Mouse (Mus musculus): ENCODE data around the gene Cd27.
A peak's percentile ranks its signal among the peaks of the same experiment; 100 is the strongest.
"Not testable (repeated sequence)": the region's sequence is repeated elsewhere in the genome, so short reads cannot be mapped to it uniquely, and the experiment has no call there.

The Cd27 gene

GRCm38 (mm10) chr6:125236782-125237181 is at the start of gene Cd27:
Gene Cd27, minus strand, starts transcription at chr6:125237010.
- DNase-seq = no peak

GRCm38 (mm10) chr6:125285890-125286289 is 49.1 kb upstream of the Cd27 start, which contains the start of gene Tuba3a:
Gene Tuba3a, minus strand, starts transcription at chr6:125286042.
- no peak for DNase-seq

- no peak for DNase-seq
These were observed 47.9 kb upstream of the Cd27 start for GRCm38 (mm10) chr6:125284751-125285150.

- DNase-seq = no peak
These were observed 47.4 kb upstream of the Cd27 start for GRCm38 (mm10) chr6:125284250-125284649.

GRCm38 (mm10) chr6:125282721-125283120 is 45.9 kb upstream of the Cd27 start:
- not testable (repeated sequence) for DNase-seq

GRCm38 (mm10) chr6:125279729-125280128 is 42.9 kb upstream of the Cd27 start:
- no peak for DNase-seq

GRCm38 (mm10) chr6:125274841-125275563 is 38.2 kb upstream of the Cd27 start:
- peak; percentile 50 for DNase-seq

- no peak for DNase-seq
These were observed 35.5 kb upstream of the Cd27 start for GRCm38 (mm10) chr6:125272228-125272785.

GRCm38 (mm10) chr6:125271455-125272227 is 34.8 kb upstream of the Cd27 start:
- peak; percentile 91 for DNase-seq

- DNase-seq = no peak
These were observed 32.0 kb upstream of the Cd27 start for GRCm38 (mm10) chr6:125268799-125269198.

- no peak for DNase-seq
These were observed 30.7 kb upstream of the Cd27 start for GRCm38 (mm10) chr6:125267469-125267868.

- DNase-seq = not testable (repeated sequence)
These were observed 29.8 kb upstream of the Cd27 start for GRCm38 (mm10) chr6:125266600-125266999.

- no peak for DNase-seq
These were observed 29.3 kb upstream of the Cd27 start for GRCm38 (mm10) chr6:125266091-125266490.

GRCm38 (mm10) chr6:125265239-125265638 is 28.4 kb upstream of the Cd27 start:
- no peak for DNase-seq

GRCm38 (mm10) chr6:125264219-125264618 is 27.4 kb upstream of the Cd27 start:
- DNase-seq = no peak

GRCm38 (mm10) chr6:125260006-125260555 is 23.3 kb upstream of the Cd27 start:
- no peak for DNase-seq

GRCm38 (mm10) chr6:125256222-125256966 is 19.6 kb upstream of the Cd27 start:
- DNase-seq = no peak

GRCm38 (mm10) chr6:125255516-125256044 is 18.8 kb upstream of the Cd27 start:
- DNase-seq = no peak

GRCm38 (mm10) chr6:125253863-125254715 is 17.3 kb upstream of the Cd27 start:
- DNase-seq = no peak

GRCm38 (mm10) chr6:125252711-125253110 is 15.9 kb upstream of the Cd27 start:
- DNase-seq = no peak

GRCm38 (mm10) chr6:125252285-125252684 is 15.5 kb upstream of the Cd27 start:
- DNase-seq = no peak

Data from right cerebral cortex, postnatal 14 days (tissue).